In the genomic region with DNA sequence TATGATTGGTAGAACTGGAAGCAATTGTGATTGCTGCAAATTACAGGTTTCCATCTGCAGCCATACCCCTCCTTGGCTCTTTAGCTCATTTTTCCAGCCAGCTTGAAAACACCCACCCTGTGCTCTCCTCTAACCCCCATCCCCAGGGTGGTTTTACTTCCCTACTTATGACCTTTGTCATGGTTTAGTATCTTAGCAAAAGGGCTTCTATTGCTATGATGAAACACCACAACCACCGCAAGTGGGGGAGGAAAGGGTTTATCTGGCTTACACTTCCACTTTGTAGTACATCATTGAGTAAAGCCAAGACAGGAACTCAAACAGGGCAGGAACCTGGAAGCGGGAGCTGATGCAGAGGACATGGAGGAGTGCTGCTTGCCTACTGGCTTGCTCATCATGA, we compare ENCODE assay signal across 24 mouse cellular contexts.
A peak's percentile ranks its signal among the peaks of the same experiment; 100 is the strongest.
DNase-seq lines count a peak whose midpoint lies in the region; ATAC-seq and TF ChIP-seq lines count a peak whose summit lies in the region.
"Had no signal": no experiment of that assay in that cellular context is flagged by ENCODE, and none has a peak within 500 bp of the region (broad histone marks: within the 10 kb centered on the region; RNA-seq: fewer than 3 reads in every experiment).

No protein-coding gene starts in this region.

- H3K9ac ChIP-seq in midbrain, embryonic 13.5 days (replicated peaks) = no peak overlapping the region
- H3K9ac ChIP-seq: forebrain, postnatal 0 days; intestine, embryonic 15.5 days; limb, embryonic 13.5 days; liver, embryonic 13.5 days; lung, embryonic 14.5 days; midbrain, embryonic 15.5 days had no signal

- H3K9me3 ChIP-seq in midbrain, embryonic 13.5 days = no peaks in the 10 kb centered on the region
- H3K9me3 ChIP-seq: hindbrain, embryonic 10.5 days; intestine, embryonic 15.5 days; limb, embryonic 13.5 days; liver, embryonic 13.5 days; midbrain, embryonic 15.5 days had no signal

- ATAC-seq in megakaryocyte, adult 5-6 weeks (ENCODE audit: poor library complexity, severe bottlenecking) = peak; percentile 89
- ATAC-seq in midbrain, embryonic 13.5 days = no peak
- ATAC-seq: activated CD4-positive, CD25-positive, alpha-beta regulatory T cell, adult 4 months; hindbrain, embryonic 16.5 days; intestine, embryonic 15.5 days; midbrain, embryonic 15.5 days had no signal

- no peak overlapping the region for H3K4me2 ChIP-seq in midbrain, embryonic 13.5 days (replicated peaks)
- H3K4me2 ChIP-seq: intestine, embryonic 15.5 days; limb, embryonic 13.5 days; liver, embryonic 13.5 days; lung, embryonic 14.5 days; midbrain, embryonic 15.5 days had no signal

- H3K27me3 ChIP-seq in thymus, adult 2 months (ENCODE audit: control insufficient read depth, insufficient read depth, low read length) = no peaks in the 10 kb centered on the region
- no peaks in the 10 kb centered on the region for H3K27me3 ChIP-seq in midbrain, embryonic 13.5 days
- H3K27me3 ChIP-seq: intestine, embryonic 15.5 days; limb, embryonic 13.5 days; liver, embryonic 13.5 days; midbrain, embryonic 15.5 days had no signal

- no peak for TF ChIP-seq CTCF in thymus, adult 2 months (IDR thresholded peaks at IDR 0.05; ENCODE audit: borderline replicate concordance, control insufficient read depth, extremely low read depth, insufficient read depth, low read length, poor library complexity)

- DNase-seq in thymus, adult 2 months = peak; percentile 39
- no peak for DNase-seq in thymus, postnatal 25 days
- DNase-seq in thymus, postnatal 0 days (ENCODE audit: low spot score) = peak; percentile 72
- DNase-seq in right cerebral cortex, postnatal 36 days (ENCODE audit: low spot score in 2 of 2) = no peak
- DNase-seq in heart, adult 9 months (ENCODE audit: low spot score in 2 of 2) = no peak
- DNase-seq: adrenal gland, postnatal 10 days; cerebellum, adult 8-10 months; cerebellum, postnatal 36 days; gastrocnemius, postnatal 36 days; kidney, adult 9 months; kidney, postnatal 14 days; liver, embryonic 13.5 days; lung, embryonic 14.5 days; right cerebral cortex, adult 18-20 months had no signal

- TF ChIP-seq POLR2A in thymus, adult 2 months (IDR thresholded peaks at IDR 0.05; ENCODE audit: control insufficient read depth, extremely low read depth, insufficient read depth, low read length, poor library complexity) = no peak

- no peak overlapping the region for H3K4me3 ChIP-seq in thymus, adult 2 months (ENCODE audit: control insufficient read depth, insufficient read depth, low read length)
- no peak overlapping the region for H3K4me3 ChIP-seq in midbrain, embryonic 13.5 days (replicated peaks)
- H3K4me3 ChIP-seq: hindbrain, embryonic 10.5 days; intestine, embryonic 15.5 days; limb, embryonic 13.5 days; liver, embryonic 13.5 days; midbrain, embryonic 15.5 days had no signal

- peaks cover 17% of the 10 kb centered on the region for H3K4me1 ChIP-seq in thymus, adult 2 months (replicated peaks; ENCODE audit: control insufficient read depth, insufficient read depth, low read length)
- no peaks in the 10 kb centered on the region for H3K4me1 ChIP-seq in midbrain, embryonic 13.5 days (replicated peaks)
- H3K4me1 ChIP-seq: hindbrain, embryonic 10.5 days; intestine, embryonic 15.5 days; liver, embryonic 13.5 days; midbrain, embryonic 15.5 days had no signal

- WGBS in thymus, adult 2 months = 14% methylated on average over 2 of the region's 2 CpGs
- WGBS in midbrain, embryonic 13.5 days = 90% methylated on average over 2 of the region's 2 CpGs

- no peaks in the 10 kb centered on the region for H3K36me3 ChIP-seq in thymus, adult 2 months (ENCODE audit: control insufficient read depth, insufficient read depth, low read length)
- no peaks in the 10 kb centered on the region for H3K36me3 ChIP-seq in midbrain, embryonic 13.5 days
- H3K36me3 ChIP-seq: hindbrain, embryonic 10.5 days; intestine, embryonic 15.5 days; limb, embryonic 13.5 days; liver, embryonic 13.5 days; midbrain, embryonic 15.5 days had no signal

- H3K27ac ChIP-seq in thymus, adult 2 months (ENCODE audit: control insufficient read depth, insufficient read depth, low read length) = peak overlapping the region; percentile 87
- no peak overlapping the region for H3K27ac ChIP-seq in midbrain, embryonic 13.5 days
- H3K27ac ChIP-seq: hindbrain, embryonic 10.5 days; intestine, embryonic 15.5 days; limb, embryonic 13.5 days; liver, embryonic 13.5 days; midbrain, embryonic 15.5 days; stomach, postnatal 0 days had no signal

Comparison
In these comparisons a context has a peak if more than half of its experiments do, and no peak if none do; other contexts are left out.
1. DNase-seq: peak in thymus, adult 2 months (single experiment) and thymus, postnatal 0 days (single experiment); none in thymus, postnatal 25 days (single experiment), right cerebral cortex, postnatal 36 days (0 of 2) and heart, adult 9 months (0 of 2).